Mouse (Mus musculus): ENCODE data around the gene Zbtb45.

DNA sequence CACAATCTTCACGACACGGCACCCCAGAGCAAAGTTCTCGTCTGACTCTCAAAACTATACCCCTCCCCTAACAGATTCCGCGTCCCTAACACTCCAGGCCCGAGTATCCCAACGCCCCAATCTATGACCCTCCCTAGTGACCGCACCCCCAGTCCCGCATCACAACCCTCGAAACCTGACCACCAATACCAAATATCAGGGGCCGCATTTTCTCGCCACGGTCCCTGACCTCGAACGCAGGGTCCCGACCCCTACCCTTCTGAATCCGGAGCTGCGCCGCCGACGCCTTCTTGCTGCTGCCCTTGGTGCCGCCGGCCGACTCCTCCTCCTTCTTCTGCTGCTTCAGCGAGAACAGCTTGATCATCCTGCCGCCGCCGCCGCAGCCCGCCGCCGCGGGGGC lies 27.5 kb upstream of the Zbtb45 start:
- no peak for TF ChIP-seq POLR2A (IDR thresholded peaks at IDR 0.05; ENCODE audit: low read depth, low read length)
- no peak for TF ChIP-seq CTCF (IDR thresholded peaks at IDR 0.05; ENCODE audit: extremely low read depth, insufficient read depth, insufficient read length, insufficient replicate concordance)

All from spleen, adult 2 months (tissue).